Mouse (Mus musculus): Measurements from ENCODE around the gene Pcca. TPM values are rescaled to one million over a fixed set of nuclear protein-coding genes. Genes with fewer than 3 reads are reported as not detected.

Pcca gene
- total and polyA plus RNA-seq, 3 experiments, result 38.6 to 102 (median 86.0) TPM

GRCm38 (mm10) chr14:122675661-122676060 is 141.5 kb downstream of the Pcca start:
- WGBS, result 85% methylated on average over 3 of the region's 3 CpGs
- TF ChIP-seq CTCF (IDR thresholded peaks at IDR 0.05) (no peak), EP300 (IDR thresholded peaks at IDR 0.05; ENCODE audit: insufficient read depth, low read depth, low read length) (no peak), POLR2A (IDR thresholded peaks at IDR 0.05; ENCODE audit: insufficient read depth, low read depth, low read length) (no peak)

DNA sequence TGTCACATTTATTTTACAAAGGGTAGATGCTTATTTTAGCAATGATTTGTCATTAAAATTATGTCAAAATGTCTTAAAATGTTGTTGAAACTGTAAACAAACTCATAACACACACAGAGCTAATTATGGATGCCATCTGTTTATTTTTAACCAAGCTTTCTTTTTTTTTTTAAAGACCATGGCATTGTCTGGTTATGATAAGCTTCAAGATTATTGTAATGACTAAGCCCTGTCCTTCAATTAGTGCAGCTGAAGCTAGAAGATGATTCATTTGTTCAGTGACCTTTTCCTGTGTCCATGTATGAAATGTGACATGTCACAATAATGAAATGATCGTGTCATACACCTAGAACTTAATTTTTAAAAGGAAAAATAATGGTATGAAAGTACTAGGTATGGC is 149.5 kb downstream of the Pcca start:
- WGBS, result 81% methylated on average over 1 of the region's 1 CpGs
- DNase-seq, result no peak
- Histone ChIP-seq H3K36me3 (ENCODE audit: control insufficient read depth, insufficient read depth, low read length) (no peaks in the 10 kb centered on the region), H3K27me3 (ENCODE audit: control insufficient read depth, insufficient read depth, low read length) (no peaks in the 10 kb centered on the region), H3K4me3 (no peak overlapping the region), H3K4me1 (ENCODE audit: control insufficient read depth, insufficient read depth, low read length) (no peaks in the 10 kb centered on the region), H3K27ac (no peak overlapping the region), H3K9ac (ENCODE audit: low read depth, low read length) (no peak overlapping the region), H3K79me2 (replicated peaks; ENCODE audit: control insufficient read depth, insufficient read depth, low read length) (no peaks in the 10 kb centered on the region)
- no peak for TF ChIP-seq EP300 (IDR thresholded peaks at IDR 0.05; ENCODE audit: insufficient read depth, low read depth, low read length)
- TF ChIP-seq POLR2A (IDR thresholded peaks at IDR 0.05; ENCODE audit: insufficient read depth, low read depth, low read length), result no peak
- TF ChIP-seq CTCF (IDR thresholded peaks at IDR 0.05), result no peak
- intact Hi-C loops (cut with DNase I), result no loop called here

More at GRCm38 (mm10) chr14:122675661-122676060, 141.5 kb downstream of the Pcca start:
- no peaks in the 10 kb centered on the region for H3K27me3 ChIP-seq (ENCODE audit: control insufficient read depth, insufficient read depth, low read length)
- H3K79me2 ChIP-seq (replicated peaks; ENCODE audit: control insufficient read depth, insufficient read depth, low read length), result 0 out of 2 replicates have a peak, but pooled peaks cover 1% of the 10 kb centered on the region
- intact Hi-C loops (cut with DNase I), result no loop called here
- H3K36me3 ChIP-seq (ENCODE audit: control insufficient read depth, insufficient read depth, low read length), result no peaks in the 10 kb centered on the region
- no peak for DNase-seq
- H3K4me3 ChIP-seq, result no peak overlapping the region
- H3K9ac ChIP-seq (ENCODE audit: low read depth, low read length), result no peak overlapping the region
- H3K4me1 ChIP-seq (ENCODE audit: control insufficient read depth, insufficient read depth, low read length), result no peaks in the 10 kb centered on the region
- no peak overlapping the region for H3K27ac ChIP-seq

GRCm38 (mm10) chr14:122684250-122684649 is 150.1 kb downstream of the Pcca start:
- no peak overlapping the region for H3K4me3 ChIP-seq
- H3K27ac ChIP-seq, result no peak overlapping the region
- H3K79me2 ChIP-seq (replicated peaks; ENCODE audit: control insufficient read depth, insufficient read depth, low read length), result no peaks in the 10 kb centered on the region
- WGBS, result 93% methylated on average over 4 of the region's 4 CpGs
- no peaks in the 10 kb centered on the region for H3K27me3 ChIP-seq (ENCODE audit: control insufficient read depth, insufficient read depth, low read length)
- H3K36me3 ChIP-seq (ENCODE audit: control insufficient read depth, insufficient read depth, low read length), result no peaks in the 10 kb centered on the region
- H3K4me1 ChIP-seq (ENCODE audit: control insufficient read depth, insufficient read depth, low read length), result no peaks in the 10 kb centered on the region
- TF ChIP-seq EP300 (IDR thresholded peaks at IDR 0.05; ENCODE audit: insufficient read depth, low read depth, low read length), result no peak
- no peak for TF ChIP-seq POLR2A (IDR thresholded peaks at IDR 0.05; ENCODE audit: insufficient read depth, low read depth, low read length)
- TF ChIP-seq CTCF (IDR thresholded peaks at IDR 0.05), result no peak
- H3K9ac ChIP-seq (ENCODE audit: low read depth, low read length), result no peak overlapping the region
- DNase-seq, result no peak
- intact Hi-C loops (cut with DNase I), result no loop called here

GRCm38 (mm10) chr14:122684811-122685210 is 150.7 kb downstream of the Pcca start:
- Histone ChIP-seq H3K4me3 (no peak overlapping the region), H3K27me3 (ENCODE audit: control insufficient read depth, insufficient read depth, low read length) (no peaks in the 10 kb centered on the region), H3K4me1 (ENCODE audit: control insufficient read depth, insufficient read depth, low read length) (no peaks in the 10 kb centered on the region), H3K36me3 (ENCODE audit: control insufficient read depth, insufficient read depth, low read length) (no peaks in the 10 kb centered on the region), H3K9ac (ENCODE audit: low read depth, low read length) (no peak overlapping the region), H3K79me2 (replicated peaks; ENCODE audit: control insufficient read depth, insufficient read depth, low read length) (no peaks in the 10 kb centered on the region), H3K27ac (no peak overlapping the region)
- 27% methylated on average over 2 of the region's 2 CpGs for WGBS
- TF ChIP-seq EP300 (IDR thresholded peaks at IDR 0.05; ENCODE audit: insufficient read depth, low read depth, low read length) (no peak), POLR2A (IDR thresholded peaks at IDR 0.05; ENCODE audit: insufficient read depth, low read depth, low read length) (no peak), CTCF (IDR thresholded peaks at IDR 0.05) (no peak)
- intact Hi-C loops (cut with DNase I), result no loop called here
- no peak for DNase-seq

GRCm38 (mm10) chr14:122687398-122687797 is 153.3 kb downstream of the Pcca start:
- H3K9ac ChIP-seq (ENCODE audit: low read depth, low read length), result no peak overlapping the region
- no peak overlapping the region for H3K4me3 ChIP-seq
- TF ChIP-seq EP300 (IDR thresholded peaks at IDR 0.05; ENCODE audit: insufficient read depth, low read depth, low read length), result no peak
- no peak for TF ChIP-seq CTCF (IDR thresholded peaks at IDR 0.05)
- no peak for TF ChIP-seq POLR2A (IDR thresholded peaks at IDR 0.05; ENCODE audit: insufficient read depth, low read depth, low read length)
- no peak for DNase-seq
- WGBS, result 79% methylated on average over 7 of the region's 7 CpGs
- H3K27me3 ChIP-seq (ENCODE audit: control insufficient read depth, insufficient read depth, low read length), result no peaks in the 10 kb centered on the region
- H3K27ac ChIP-seq, result no peak overlapping the region
- intact Hi-C loops (cut with DNase I), result no loop called here
- H3K4me1 ChIP-seq (ENCODE audit: control insufficient read depth, insufficient read depth, low read length), result no peaks in the 10 kb centered on the region
- H3K79me2 ChIP-seq (replicated peaks; ENCODE audit: control insufficient read depth, insufficient read depth, low read length), result no peaks in the 10 kb centered on the region
- H3K36me3 ChIP-seq (ENCODE audit: control insufficient read depth, insufficient read depth, low read length), result no peaks in the 10 kb centered on the region

- Histone ChIP-seq H3K4me3 (no peak overlapping the region), H3K9ac (ENCODE audit: low read depth, low read length) (no peak overlapping the region), H3K27me3 (ENCODE audit: control insufficient read depth, insufficient read depth, low read length) (no peaks in the 10 kb centered on the region), H3K36me3 (ENCODE audit: control insufficient read depth, insufficient read depth, low read length) (no peaks in the 10 kb centered on the region), H3K4me1 (ENCODE audit: control insufficient read depth, insufficient read depth, low read length) (no peaks in the 10 kb centered on the region), H3K79me2 (replicated peaks; ENCODE audit: control insufficient read depth, insufficient read depth, low read length) (no peaks in the 10 kb centered on the region), H3K27ac (no peak overlapping the region)
- no peak for TF ChIP-seq CTCF (IDR thresholded peaks at IDR 0.05)
- no peak for TF ChIP-seq EP300 (IDR thresholded peaks at IDR 0.05; ENCODE audit: insufficient read depth, low read depth, low read length)
- TF ChIP-seq POLR2A (IDR thresholded peaks at IDR 0.05; ENCODE audit: insufficient read depth, low read depth, low read length), result no peak
- no peak for DNase-seq
- intact Hi-C loops (cut with DNase I), result no loop called here
- 92% methylated on average over 4 of the region's 4 CpGs for WGBS
Observed at GRCm38 (mm10) chr14:122688378-122688777, 154.3 kb downstream of the Pcca start.
